Comparison of ENCODE assay signal across 19 mouse cellular contexts in the genomic region with DNA sequence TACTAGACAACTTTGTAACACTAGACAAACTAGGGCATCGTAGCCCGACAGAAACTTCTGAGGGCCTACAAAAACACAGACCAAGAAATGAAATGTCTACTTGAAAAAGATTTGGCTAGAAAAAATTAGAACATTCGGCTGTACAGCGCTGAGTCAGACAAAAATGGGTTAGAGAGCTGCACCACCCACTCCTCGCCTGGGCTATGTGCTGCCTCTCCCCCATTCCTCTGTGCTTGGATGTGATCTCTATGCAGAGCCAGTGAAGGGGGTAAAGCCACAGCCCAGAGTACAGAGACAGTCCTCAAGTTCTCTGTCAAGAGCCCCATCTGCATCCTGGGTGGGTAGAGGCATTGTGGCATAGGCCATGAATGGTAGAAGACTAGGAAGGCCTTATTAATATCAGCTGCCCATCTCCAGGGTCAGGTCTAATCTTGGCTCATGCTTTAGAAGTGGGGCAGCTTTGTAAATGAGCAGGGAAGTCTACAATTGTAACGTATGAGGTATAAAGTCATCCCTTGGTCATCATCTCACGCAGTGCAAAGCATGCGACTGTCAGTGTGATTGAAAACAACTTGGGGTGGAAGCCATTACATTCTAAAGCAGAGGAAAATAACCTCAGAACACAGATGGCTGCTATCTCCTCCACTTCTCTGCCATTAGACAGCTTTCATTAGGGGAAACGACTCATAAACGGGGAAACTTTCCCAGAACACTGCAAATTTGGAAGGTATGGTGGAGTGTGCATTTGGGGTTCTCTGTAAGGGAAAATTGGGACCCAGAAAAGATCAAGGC.
DNase-seq lines count a peak whose midpoint lies in the region; ATAC-seq and TF ChIP-seq lines count a peak whose summit lies in the region.
"Had no signal": no experiment of that assay in that cellular context is flagged by ENCODE, and none has a peak within 500 bp of the region (broad histone marks: within the 10 kb centered on the region; RNA-seq: fewer than 3 reads in every experiment).

No protein-coding gene starts in this region.

- H3K27ac ChIP-seq in lung, embryonic 15.5 days, result peak overlapping the region; percentile 66
- no peak overlapping the region; the same call in 1 of the 2 replicates for H3K27ac ChIP-seq in left cerebral cortex, adult 2 months
- H3K27ac ChIP-seq in limb, embryonic 10.5 days, result no peak overlapping the region
- H3K27ac ChIP-seq: hindbrain, embryonic 14.5 days; limb, embryonic 12.5 days; liver, embryonic 15.5 days; midbrain, embryonic 15.5 days had no signal

- no peak for DNase-seq in lung, postnatal 10 days
- peak; percentile 22 to 28 for DNase-seq in frontal cortex, postnatal 25 days (ENCODE audit: low spot score in 2 of 2)
- DNase-seq in left cerebral cortex, adult 2 months (ENCODE audit: extremely low spot score in 1 of 2, low spot score in 2 of 2), result peak; percentile 51 to 59
- peak; percentile 22 for DNase-seq in right cerebral cortex, postnatal 14 days
- DNase-seq in kidney, adult 18-20 months, result no peak
- no peak for DNase-seq in limb, embryonic 10.5 days (ENCODE audit: low spot score)
- DNase-seq in cerebellum, adult 11-12 months, result no peak
- DNase-seq: adrenal gland, postnatal 25 days; cerebellum, postnatal 10 days; heart, postnatal 14 days; kidney, postnatal 14 days; thymus, postnatal 4 days had no signal

- TF ChIP-seq CTCF in left cerebral cortex, adult 2 months (IDR thresholded peaks at IDR 0.05), result no peak

- H3K36me3 ChIP-seq in lung, embryonic 15.5 days, result no peaks in the 10 kb centered on the region
- H3K36me3 ChIP-seq in limb, embryonic 10.5 days, result no peaks in the 10 kb centered on the region
- H3K36me3 ChIP-seq: limb, embryonic 12.5 days; liver, embryonic 15.5 days; midbrain, embryonic 15.5 days had no signal

- H3K4me2 ChIP-seq in lung, embryonic 15.5 days, result no peak overlapping the region
- H3K4me2 ChIP-seq: heart, embryonic 11.5 days; hindbrain, embryonic 14.5 days; limb, embryonic 12.5 days; liver, embryonic 15.5 days; midbrain, embryonic 15.5 days had no signal

- WGBS in lung, embryonic 15.5 days, result 58% methylated on average over 10 of the region's 10 CpGs
- WGBS in limb, embryonic 10.5 days, result 87% methylated on average over 10 of the region's 10 CpGs

- intact Hi-C loops in left cerebral cortex, adult 2 months (cut with DNase I), result loop anchor here (2.0 to 5.0 kb wide), 2 partner anchors 38 to 280 kb away; partner anchors contain the start of gene Tab2

- peaks cover 21% of the 10 kb centered on the region for H3K4me1 ChIP-seq in lung, embryonic 15.5 days
- no peaks in the 10 kb centered on the region for H3K4me1 ChIP-seq in limb, embryonic 10.5 days
- H3K4me1 ChIP-seq: limb, embryonic 12.5 days; liver, embryonic 15.5 days; midbrain, embryonic 15.5 days had no signal

- no peaks in the 10 kb centered on the region for H3K27me3 ChIP-seq in lung, embryonic 15.5 days
- 0 out of 2 replicates have a peak, but pooled peaks cover 7% of the 10 kb centered on the region for H3K27me3 ChIP-seq in limb, embryonic 10.5 days (ENCODE audit: low read depth, poor library complexity, severe bottlenecking)
- H3K27me3 ChIP-seq: limb, embryonic 12.5 days; liver, embryonic 15.5 days; midbrain, embryonic 15.5 days had no signal

- ATAC-seq in lung, embryonic 15.5 days (ENCODE audit: borderline replicate concordance, extremely low read depth, low FRiP score, low TSS enrichment), result peak; percentile 54; the same call in 1 of the 2 replicates
- ATAC-seq: intestine, embryonic 16.5 days; midbrain, embryonic 15.5 days had no signal

- no peaks in the 10 kb centered on the region for H3K9me3 ChIP-seq in lung, embryonic 15.5 days
- no peaks in the 10 kb centered on the region for H3K9me3 ChIP-seq in limb, embryonic 10.5 days (replicated peaks)
- H3K9me3 ChIP-seq: liver, embryonic 15.5 days; midbrain, embryonic 15.5 days had no signal

- no peak overlapping the region for H3K4me3 ChIP-seq in lung, embryonic 15.5 days
- H3K4me3 ChIP-seq in left cerebral cortex, adult 2 months, result no peak overlapping the region
- no peak overlapping the region for H3K4me3 ChIP-seq in limb, embryonic 10.5 days
- H3K4me3 ChIP-seq: limb, embryonic 12.5 days; liver, embryonic 15.5 days; midbrain, embryonic 15.5 days had no signal

- no peak overlapping the region for H3K9ac ChIP-seq in lung, embryonic 15.5 days
- H3K9ac ChIP-seq: hindbrain, embryonic 14.5 days; limb, embryonic 12.5 days; liver, embryonic 15.5 days; midbrain, embryonic 15.5 days had no signal

Comparison
In these comparisons a context has a peak if more than half of its experiments do, and no peak if none do; other contexts are left out.
1. DNase-seq: peak in frontal cortex, postnatal 25 days (2 of 2), left cerebral cortex, adult 2 months (2 of 2) and right cerebral cortex, postnatal 14 days (single experiment); none in lung, postnatal 10 days (single experiment), kidney, adult 18-20 months (single experiment), limb, embryonic 10.5 days (single experiment) and cerebellum, adult 11-12 months (single experiment).